Mouse (Mus musculus): Measurements from ENCODE around the gene Tspear.

DNA sequence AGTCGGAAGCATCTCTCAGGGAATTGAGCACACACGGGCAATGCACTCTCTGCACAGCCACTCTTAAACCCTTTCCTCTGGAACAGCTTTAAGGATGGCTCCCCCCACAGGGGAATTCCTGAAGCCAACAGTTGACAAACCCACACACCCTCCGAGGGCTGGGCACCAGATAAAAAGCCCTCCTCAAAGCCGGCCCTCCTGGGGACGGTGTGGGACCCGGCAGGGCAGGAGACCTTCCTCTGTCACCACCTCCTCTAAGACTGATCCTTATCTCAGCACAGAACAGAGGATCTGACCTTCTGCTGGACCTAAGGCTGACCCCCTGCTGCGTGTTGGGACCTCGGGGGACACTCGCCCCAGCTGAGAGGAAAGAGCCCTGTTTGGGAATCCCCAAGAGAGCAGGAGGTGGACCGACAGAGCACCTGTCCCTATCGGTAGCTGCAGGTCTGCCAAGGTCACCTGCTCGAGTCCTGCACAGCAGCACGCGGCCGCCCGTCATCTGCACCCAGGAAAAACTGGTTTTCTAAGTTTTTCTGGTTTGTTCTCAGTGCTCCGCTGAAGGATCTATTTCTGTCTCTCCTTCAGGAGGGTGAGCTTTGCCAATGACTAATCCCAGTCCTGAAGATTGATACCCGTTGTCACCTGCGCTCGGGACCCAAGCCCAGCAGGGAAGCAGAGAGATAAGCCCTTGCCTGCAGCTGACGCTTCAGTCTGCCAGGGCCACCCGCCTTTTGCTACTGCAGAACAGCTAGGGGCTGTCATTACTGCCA is at the start of gene Tspear:
- TF ChIP-seq CTCF (IDR thresholded peaks at IDR 0.05; ENCODE audit: low read depth, low read length), result no peak
- TF ChIP-seq POLR2A (IDR thresholded peaks at IDR 0.05; ENCODE audit: borderline replicate concordance, low read depth, low read length), result no peak
